Mouse (Mus musculus) fibroblast of lung, adult 2 months (primary cell): ENCODE results near the gene Osgepl1.
"Not testable (repeated sequence)": the region's sequence is repeated elsewhere in the genome, so short reads cannot be mapped to it uniquely, and the experiment has no call there.

Experiments used
- DNase-seq: peaks from one replicate; pipeline ENCODE4 v3.0.0-alpha.2; 2011; ENCODE audit warnings: low read depth

Osgepl1 gene

DNA sequence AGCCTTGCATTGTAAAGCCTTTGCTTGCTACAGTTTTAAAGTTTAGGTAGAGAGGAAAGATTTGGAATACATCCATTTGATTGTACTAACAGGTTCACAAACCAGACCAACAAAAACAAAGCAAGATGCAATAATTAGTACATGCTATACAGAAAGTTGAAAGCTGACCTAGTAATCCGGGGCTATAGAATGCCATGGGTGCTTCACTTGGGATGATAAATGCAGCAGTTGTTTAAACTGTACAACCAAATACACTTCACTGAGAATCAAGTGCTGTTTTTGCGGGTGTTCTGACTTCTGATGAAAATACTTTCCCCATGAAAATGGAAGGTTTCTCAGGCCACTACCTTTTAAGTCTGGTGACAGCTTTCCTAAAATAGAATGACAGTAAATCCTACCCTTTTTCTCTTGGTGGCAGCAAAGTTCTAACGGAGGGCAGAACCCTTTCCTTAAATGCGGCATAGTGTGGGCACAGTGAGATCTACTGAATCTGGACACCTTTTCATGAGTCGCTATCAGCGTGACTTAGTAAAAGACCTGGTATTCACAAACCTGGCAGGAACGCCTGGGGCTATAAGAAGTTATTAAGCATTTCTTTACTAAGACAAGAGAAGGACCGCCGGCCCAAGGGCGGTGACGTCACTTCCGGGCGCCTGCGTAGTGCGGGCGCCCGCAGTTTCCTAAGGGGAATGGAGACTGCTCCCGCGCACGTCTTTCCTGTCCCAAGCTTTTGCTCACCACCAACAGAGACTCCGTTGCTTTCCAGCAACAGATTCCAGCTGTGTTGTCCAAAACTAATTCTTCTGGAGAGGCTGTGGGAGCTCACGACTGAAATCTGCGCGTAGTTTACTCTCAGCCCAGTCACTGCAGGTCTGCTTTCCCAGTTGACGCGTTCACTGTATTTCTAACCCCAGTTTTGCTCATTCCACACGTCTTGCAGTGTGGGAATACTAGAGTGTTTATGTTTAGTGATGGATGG is at the start of gene Osgepl1:
Gene Osgepl1 (plus strand): TSS at position 636 of the 979 bp plus-strand sequence.
- DNase-seq, result peak; percentile 53

GRCm38 (mm10) chr1:53264958-53265612 is 48.3 kb upstream of the Osgepl1 start:
- DNase-seq, result not testable (repeated sequence)

- DNase-seq, result no peak
Measured at GRCm38 (mm10) chr1:53269901-53270300, 43.5 kb upstream of the Osgepl1 start.

- DNase-seq, result peak; percentile 8
Measured at GRCm38 (mm10) chr1:53272646-53273045, 40.8 kb upstream of the Osgepl1 start.

GRCm38 (mm10) chr1:53291197-53291596 is 22.2 kb upstream of the Osgepl1 start:
- DNase-seq, result no peak

DNA sequence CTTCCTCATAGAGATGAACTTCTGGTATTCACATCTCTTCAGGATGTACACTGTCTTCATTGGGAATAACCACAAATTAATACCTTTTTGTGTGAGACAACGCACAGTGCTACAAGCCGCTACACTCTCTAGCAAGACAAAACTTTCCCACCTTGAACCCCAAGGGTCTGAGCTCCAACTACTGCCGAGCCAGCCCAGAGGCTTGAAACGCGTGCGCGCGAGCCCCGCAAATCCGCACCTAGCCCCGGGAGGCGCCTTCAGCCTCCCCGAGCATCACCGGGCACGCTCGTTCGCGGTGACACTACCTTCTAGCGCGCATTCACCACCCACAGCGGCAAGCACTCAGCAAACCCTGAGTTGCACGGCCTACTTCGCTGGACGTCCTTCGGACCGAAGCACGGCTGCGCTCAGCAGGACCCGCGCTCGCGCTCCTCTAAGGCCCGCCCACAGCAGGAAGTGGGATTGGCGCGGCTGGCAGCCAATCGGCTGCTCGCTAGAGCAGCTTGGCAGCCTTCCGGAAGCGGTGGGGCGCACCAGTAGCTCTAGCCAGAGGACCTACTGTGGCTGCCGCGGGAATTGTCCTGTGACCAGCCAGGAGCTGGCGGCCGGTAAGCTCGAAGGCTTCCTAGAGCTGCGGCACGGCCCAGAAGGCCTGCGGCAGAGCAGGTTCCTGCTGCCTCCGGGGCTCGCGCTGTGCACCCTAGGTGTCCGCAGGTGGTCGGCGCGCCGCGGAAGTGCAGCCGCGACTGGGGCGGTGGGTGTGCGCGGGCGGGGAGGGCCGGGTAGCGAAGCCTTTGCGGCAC is 16.6 kb upstream of the Osgepl1 start, which contains the start of the genes Pms1, Ormdl1 and Gm28778:
Gene Pms1 (minus strand): TSS at position 438 of the 803 bp plus-strand sequence.
Gene Ormdl1 (plus strand): TSS at position 515 of the 803 bp plus-strand sequence.
Gene Gm28778 (plus strand): TSS at position 531 of the 803 bp plus-strand sequence.
- peak; percentile 88 for DNase-seq

DNA sequence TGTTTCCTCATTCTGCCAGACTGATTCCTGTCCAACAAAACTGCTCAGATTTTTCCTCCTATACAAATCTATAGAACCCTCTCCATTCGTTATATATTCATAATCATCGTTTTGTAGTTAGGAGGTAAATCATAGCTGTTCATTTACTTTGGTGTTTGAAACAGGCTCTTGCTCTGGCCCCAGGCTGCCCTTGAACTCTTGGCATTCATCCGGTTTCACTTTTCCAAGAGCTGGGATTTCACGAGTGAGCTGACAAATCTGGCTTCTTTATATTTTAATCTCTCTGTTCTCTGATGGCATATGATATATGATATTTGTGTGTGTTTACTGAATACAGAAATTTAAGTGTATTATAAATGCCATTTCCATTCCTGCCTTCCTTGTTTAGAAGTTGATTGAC is 12.9 kb upstream of the Osgepl1 start:
- no peak for DNase-seq

GRCm38 (mm10) chr1:53321662-53322344 is 8.4 kb downstream of the Osgepl1 start:
- no peak for DNase-seq

GRCm38 (mm10) chr1:53323254-53323653 is 9.8 kb downstream of the Osgepl1 start:
- no peak for DNase-seq

GRCm38 (mm10) chr1:53324277-53324676 is 10.9 kb downstream of the Osgepl1 start:
- no peak for DNase-seq

GRCm38 (mm10) chr1:53324827-53325494 is 11.5 kb downstream of the Osgepl1 start:
- DNase-seq, result no peak

GRCm38 (mm10) chr1:53333527-53333926 is 20.1 kb downstream of the Osgepl1 start:
- DNase-seq, result not testable (repeated sequence)

GRCm38 (mm10) chr1:53335465-53335864 is 22.0 kb downstream of the Osgepl1 start:
- no peak for DNase-seq

- not testable (repeated sequence) for DNase-seq
Measured at GRCm38 (mm10) chr1:53337403-53337802, 24.0 kb downstream of the Osgepl1 start.

DNA sequence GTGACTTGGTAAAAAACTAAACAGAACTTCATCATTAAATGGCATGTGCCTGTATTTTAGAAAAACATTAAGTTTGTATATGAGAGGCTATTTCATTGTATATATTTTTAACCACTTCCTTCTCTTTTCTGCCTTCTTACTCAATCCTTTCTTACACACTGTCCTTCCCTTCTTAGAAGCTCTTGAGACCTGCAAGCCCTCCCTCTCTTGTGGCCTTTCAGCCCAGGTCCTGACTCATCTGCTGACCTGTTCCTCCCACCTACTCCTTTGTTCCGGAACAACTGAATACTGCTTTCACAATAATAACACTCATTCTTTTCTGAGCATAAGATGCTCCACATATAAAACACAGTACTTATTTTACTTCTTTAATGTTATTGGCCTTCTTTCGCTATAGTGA is 27.6 kb downstream of the Osgepl1 start:
- no peak for DNase-seq

- peak; percentile 94 for DNase-seq
Measured at GRCm38 (mm10) chr1:53352327-53353261, 39.2 kb downstream of the Osgepl1 start, which contains the start of the genes Asdurf, Gm28551 and Asnsd1. Gene Asdurf, minus strand, starts transcription at chr1:53352619. Gene Gm28551, minus strand, starts transcription at chr1:53352667. Gene Asnsd1, minus strand, starts transcription at chr1:53352752.

- DNase-seq, result no peak
Measured at GRCm38 (mm10) chr1:53358988-53359387, 45.6 kb downstream of the Osgepl1 start.
